Mouse (Mus musculus) kidney, postnatal 0 days (tissue): ENCODE results near the gene Ssrp1. TPM values are rescaled to one million over a fixed set of nuclear protein-coding genes. Genes with fewer than 3 reads are reported as not detected.
A peak's percentile ranks its signal among the peaks of the same experiment; 100 is the strongest.

ENCODE experiments used
- ATAC-seq: fragments of 200-750 bp; cut with Nextera tagmentation; replicated peaks from 2 replicates; pipeline ENCODE4 v1.8.0; 2017; ENCODE audit warnings: low read depth, moderate number of reproducible peaks, moderate TSS enrichment, moderate library complexity; ENCODE audit not compliant: low FRiP score
- DNase-seq: peaks from one replicate; pipeline ENCODE4 v3.0.0-alpha.2; 2016; ENCODE audit warnings: low spot score
- H3K27ac ChIP-seq: fragments of 300-500 bp; sonication (generic); 2 replicates; pipeline ENCODE4 v1.5.1; 2014; ENCODE audit warnings: mild to moderate bottlenecking
- H3K27me3 ChIP-seq: fragments of 300-500 bp; sonication (generic); 2 replicates; pipeline ENCODE4 v1.6.1; 2014; ENCODE audit warnings: low read length, mixed read lengths; ENCODE audit not compliant: insufficient read depth
- H3K36me3 ChIP-seq: fragments of 300-500 bp; sonication (generic); 2 replicates; pipeline ENCODE4 v1.6.1; 2014; ENCODE audit warnings: low read length, mixed read lengths; ENCODE audit not compliant: insufficient read depth
- H3K4me1 ChIP-seq: fragments of 300-500 bp; sonication (generic); replicated peaks from 2 replicates; pipeline ENCODE4 v1.6.1; 2014; ENCODE audit warnings: antibody characterized with exemption, low read length, mixed read lengths; ENCODE audit not compliant: insufficient read depth
- H3K4me2 ChIP-seq: fragments of 300-500 bp; sonication (generic); 2 replicates; pipeline ENCODE4 v1.6.1; 2014; ENCODE audit warnings: mild to moderate bottlenecking, low read length, moderate library complexity, mixed read lengths
- H3K4me3 ChIP-seq: fragments of 300-500 bp; sonication (generic); replicated peaks from 2 replicates; pipeline ENCODE4 v1.5.1; 2014; ENCODE audit warnings: low read depth, low read length
- H3K9ac ChIP-seq: fragments of 300-500 bp; sonication (generic); 2 replicates; pipeline ENCODE4 v1.6.1; 2014; ENCODE audit warnings: low read depth, low read length
- H3K9me3 ChIP-seq: fragments of 300-500 bp; sonication (generic); replicated peaks from 2 replicates; pipeline ENCODE4 v1.6.1; 2016; ENCODE audit warnings: low read length, inconsistent platforms, mixed read lengths
- CTCF ChIP-seq: IDR thresholded peaks from 2 replicates; pipeline ENCODE4 v1.5.1; 2016; ENCODE audit warnings: antibody characterized with exemption, low read depth, mild to moderate bottlenecking, moderate library complexity
- WGBS: fragments of 180-500 bp; shearing (Covaris S2); extraction: QIAGEN DNeasy Blood & Tissue Kit; methylation state at CpG from one replicate; pipeline ENCODE4 v1.1.7; 2014; 5-methylcytosine and 5-hydroxymethylcytosine counted together
- polyA plus RNA-seq: library from polyadenylated mRNA; unstranded; fragments of >200 nt; fragmentation: Nextera tagmentation; extraction: Ambion mirVana; gene quantifications from 2 replicates; pipeline ENCODE4 v1.2.1, GENCODE M21; 2015

Gene Ssrp1
- polyA plus RNA-seq, 1 experiment from 2014 or later = 167 TPM

DNA sequence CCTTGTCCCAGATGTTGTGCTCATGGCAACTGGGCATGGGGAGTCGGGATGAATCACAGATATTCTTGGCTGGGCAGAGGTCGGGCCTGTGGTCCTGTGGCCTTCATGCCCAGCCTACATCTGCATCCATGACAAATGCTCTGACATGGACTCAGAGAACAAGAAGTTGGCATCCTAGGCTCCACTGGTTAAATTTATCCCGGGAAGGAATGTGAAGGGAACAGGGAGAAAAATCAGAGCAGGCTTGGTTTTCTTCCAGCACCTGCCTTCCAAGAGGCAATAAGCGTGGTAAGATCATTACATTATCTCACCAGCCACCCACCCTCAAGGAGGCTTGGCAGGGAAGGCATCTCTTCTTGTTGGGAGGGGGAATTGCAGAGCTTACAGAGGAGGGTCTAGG is 32.7 kb upstream of the Ssrp1 start:
- Histone ChIP-seq H3K9ac (no peak overlapping the region), H3K27ac (no peak overlapping the region), H3K27me3 (no peaks in the 10 kb centered on the region), H3K4me2 (no peak overlapping the region), H3K36me3 (no peaks in the 10 kb centered on the region), H3K9me3 (no peaks in the 10 kb centered on the region), H3K4me1 (no peaks in the 10 kb centered on the region), H3K4me3 (no peak overlapping the region)
- ATAC-seq (no peak), DNase-seq (no peak)
- TF ChIP-seq CTCF = no peak
- 77% methylated on average over 4 of the region's 4 CpGs for WGBS

DNA sequence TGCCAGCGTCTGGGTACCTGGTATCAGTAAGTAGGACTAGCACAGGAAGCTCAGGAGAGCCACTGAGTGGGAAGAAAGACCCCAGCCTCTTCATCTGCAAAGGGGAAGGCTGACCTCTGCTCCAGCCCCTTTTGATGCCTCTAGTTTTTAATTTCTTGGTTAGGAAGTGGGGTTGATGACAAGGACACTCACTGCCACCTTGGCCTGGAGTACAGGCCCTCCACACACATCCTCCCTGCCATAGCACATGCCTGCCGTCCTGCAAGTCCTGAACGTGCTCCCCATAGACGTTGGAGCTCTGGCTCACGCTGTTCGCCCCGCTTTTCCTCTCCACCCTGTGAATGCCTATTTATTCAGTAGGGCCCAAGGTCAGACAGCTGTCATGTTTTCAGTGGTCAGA is 30.4 kb upstream of the Ssrp1 start:
- no peaks in the 10 kb centered on the region for H3K9me3 ChIP-seq
- no peak overlapping the region for H3K4me2 ChIP-seq
- no peak for TF ChIP-seq CTCF
- H3K4me1 ChIP-seq = no peaks in the 10 kb centered on the region
- no peak overlapping the region for H3K9ac ChIP-seq
- WGBS = 79% methylated on average over 7 of the region's 7 CpGs
- ATAC-seq = no peak
- no peak overlapping the region for H3K4me3 ChIP-seq
- DNase-seq = no peak
- no peaks in the 10 kb centered on the region for H3K27me3 ChIP-seq
- H3K27ac ChIP-seq = no peak overlapping the region
- no peaks in the 10 kb centered on the region for H3K36me3 ChIP-seq

DNA sequence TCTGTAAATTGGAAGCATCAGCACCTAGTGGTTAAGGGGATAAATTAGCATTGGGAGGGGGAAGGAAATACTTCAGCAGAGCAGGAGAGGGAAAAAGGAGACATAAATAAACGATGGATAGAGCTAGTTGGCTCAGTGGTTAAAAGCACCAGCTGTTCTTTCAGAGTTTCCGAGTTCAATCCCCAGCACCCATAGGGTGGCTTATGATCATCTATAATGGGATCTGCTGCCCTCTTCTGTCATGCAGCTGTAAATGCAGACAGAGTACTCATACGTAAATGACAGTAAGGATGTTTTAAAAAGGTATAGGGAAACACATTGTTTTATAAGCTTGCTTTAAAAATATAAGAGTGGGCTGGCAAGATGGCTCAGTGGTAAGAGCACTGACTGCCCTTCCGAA is 29.3 kb upstream of the Ssrp1 start:
- Histone ChIP-seq H3K9me3 (no peaks in the 10 kb centered on the region), H3K4me2 (no peak overlapping the region), H3K36me3 (no peaks in the 10 kb centered on the region), H3K9ac (no peak overlapping the region), H3K27ac (no peak overlapping the region), H3K4me3 (no peak overlapping the region), H3K27me3 (no peaks in the 10 kb centered on the region), H3K4me1 (no peaks in the 10 kb centered on the region)
- DNase-seq (peak; percentile 54), ATAC-seq (no peak; the same call in 1 of the 2 replicates)
- 26% methylated on average over 4 of the region's 4 CpGs for WGBS
- TF ChIP-seq CTCF = peak; percentile 73

DNA sequence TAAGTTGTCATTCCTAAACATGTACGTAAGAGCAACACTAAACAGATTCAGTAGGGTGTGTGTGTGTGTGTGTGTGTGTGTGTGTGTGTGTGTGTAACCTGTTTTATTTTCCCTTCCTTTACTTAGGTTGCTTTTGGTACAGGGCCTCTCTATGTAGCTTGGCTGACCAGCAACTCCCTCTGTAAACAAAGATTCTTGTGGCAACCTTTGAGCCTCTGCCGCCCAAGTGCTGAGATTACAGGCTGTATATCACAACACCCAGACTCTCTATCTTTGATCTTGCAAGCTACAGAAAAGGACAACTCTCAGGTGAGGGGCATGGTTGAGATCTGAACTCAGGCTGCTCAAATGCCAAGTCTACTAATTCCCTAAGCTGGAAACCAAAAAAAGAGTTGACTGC is 27.8 kb upstream of the Ssrp1 start:
- H3K27me3 ChIP-seq = no peaks in the 10 kb centered on the region
- H3K4me1 ChIP-seq = no peaks in the 10 kb centered on the region
- H3K36me3 ChIP-seq = no peaks in the 10 kb centered on the region
- 50% methylated on average over 2 of the region's 2 CpGs for WGBS
- no peak overlapping the region for H3K9ac ChIP-seq
- TF ChIP-seq CTCF = no peak
- no peak overlapping the region for H3K27ac ChIP-seq
- no peak for DNase-seq
- H3K4me3 ChIP-seq = no peak overlapping the region
- no peaks in the 10 kb centered on the region for H3K9me3 ChIP-seq
- ATAC-seq = no peak
- H3K4me2 ChIP-seq = no peak overlapping the region

DNA sequence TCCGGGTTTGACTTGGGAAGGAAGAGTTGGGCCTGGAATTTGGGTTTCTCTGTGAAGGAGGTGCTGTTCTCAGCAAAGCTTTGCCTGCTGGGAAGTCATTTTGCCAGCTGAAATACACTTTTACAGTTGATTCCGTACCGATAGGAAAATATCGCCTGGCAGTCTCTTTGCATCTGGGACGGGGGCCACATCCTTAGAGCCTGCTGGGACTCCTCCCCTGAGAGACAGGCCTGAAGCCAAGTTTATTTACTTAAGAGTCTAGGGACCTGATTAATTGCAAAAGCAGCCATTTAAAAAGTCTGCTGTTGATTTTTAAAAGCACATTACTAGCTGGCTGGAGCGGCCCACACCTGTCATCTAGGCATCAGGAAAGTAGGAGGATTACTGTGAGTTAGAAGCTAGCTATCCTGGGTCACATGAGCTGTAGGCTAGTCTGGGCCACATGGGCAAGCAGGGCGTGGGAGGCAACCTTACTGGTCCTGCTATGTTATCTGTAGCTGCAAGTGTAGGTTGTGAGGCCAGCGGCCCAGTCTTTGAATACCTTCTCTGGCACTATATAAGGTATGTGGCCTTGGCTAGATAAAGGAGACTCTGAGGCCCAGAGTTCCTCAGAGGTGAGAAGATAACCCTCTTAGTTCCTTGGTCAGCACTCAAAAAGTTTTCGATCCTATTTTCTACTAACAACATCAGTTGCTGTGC is 25.0 kb upstream of the Ssrp1 start:
- no peaks in the 10 kb centered on the region for H3K4me1 ChIP-seq
- no peak overlapping the region for H3K27ac ChIP-seq
- WGBS = 35% methylated on average over 9 of the region's 9 CpGs
- no peak overlapping the region for H3K9ac ChIP-seq
- H3K36me3 ChIP-seq = no peaks in the 10 kb centered on the region
- no peak overlapping the region for H3K4me2 ChIP-seq
- H3K4me3 ChIP-seq = no peak overlapping the region
- ATAC-seq (no peak), DNase-seq (peak; percentile 49)
- H3K27me3 ChIP-seq = no peaks in the 10 kb centered on the region
- TF ChIP-seq CTCF = no peak
- no peaks in the 10 kb centered on the region for H3K9me3 ChIP-seq

DNA sequence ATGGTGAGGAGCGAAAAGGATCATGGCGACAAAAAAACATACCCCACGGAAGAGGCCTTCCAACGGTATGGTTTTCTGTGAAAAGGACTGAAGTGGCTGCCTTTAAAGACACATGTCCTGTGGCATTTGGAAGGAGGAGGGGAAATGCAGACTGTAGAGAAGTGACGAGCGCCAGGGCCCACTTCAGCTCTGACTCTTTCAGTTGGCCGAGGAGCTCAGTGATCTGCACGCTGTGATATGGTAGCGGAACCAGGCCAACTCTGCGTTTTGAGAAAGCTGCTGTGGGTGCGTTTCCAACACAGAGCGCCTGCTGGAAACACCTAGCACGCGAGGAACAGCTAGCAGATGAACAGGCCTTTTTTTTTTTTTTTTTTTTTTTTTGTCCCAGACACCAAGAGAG is 24.4 kb upstream of the Ssrp1 start:
- no peak for ATAC-seq
- no peak overlapping the region for H3K4me2 ChIP-seq
- no peaks in the 10 kb centered on the region for H3K9me3 ChIP-seq
- no peaks in the 10 kb centered on the region for H3K27me3 ChIP-seq
- H3K4me3 ChIP-seq = no peak overlapping the region
- TF ChIP-seq CTCF = no peak
- H3K36me3 ChIP-seq = no peaks in the 10 kb centered on the region
- no peak for DNase-seq
- 82% methylated on average over 14 of the region's 14 CpGs for WGBS
- no peaks in the 10 kb centered on the region for H3K4me1 ChIP-seq
- no peak overlapping the region for H3K9ac ChIP-seq
- no peak overlapping the region for H3K27ac ChIP-seq
